Mouse (Mus musculus) embryo, embryonic 11 days (tissue): Measurements from ENCODE around the gene Cyth4.

Experiments used
- DNase-seq: peaks from one replicate; pipeline ENCODE4 v3.0.0-alpha.2; 2015

The Cyth4 gene

DNA sequence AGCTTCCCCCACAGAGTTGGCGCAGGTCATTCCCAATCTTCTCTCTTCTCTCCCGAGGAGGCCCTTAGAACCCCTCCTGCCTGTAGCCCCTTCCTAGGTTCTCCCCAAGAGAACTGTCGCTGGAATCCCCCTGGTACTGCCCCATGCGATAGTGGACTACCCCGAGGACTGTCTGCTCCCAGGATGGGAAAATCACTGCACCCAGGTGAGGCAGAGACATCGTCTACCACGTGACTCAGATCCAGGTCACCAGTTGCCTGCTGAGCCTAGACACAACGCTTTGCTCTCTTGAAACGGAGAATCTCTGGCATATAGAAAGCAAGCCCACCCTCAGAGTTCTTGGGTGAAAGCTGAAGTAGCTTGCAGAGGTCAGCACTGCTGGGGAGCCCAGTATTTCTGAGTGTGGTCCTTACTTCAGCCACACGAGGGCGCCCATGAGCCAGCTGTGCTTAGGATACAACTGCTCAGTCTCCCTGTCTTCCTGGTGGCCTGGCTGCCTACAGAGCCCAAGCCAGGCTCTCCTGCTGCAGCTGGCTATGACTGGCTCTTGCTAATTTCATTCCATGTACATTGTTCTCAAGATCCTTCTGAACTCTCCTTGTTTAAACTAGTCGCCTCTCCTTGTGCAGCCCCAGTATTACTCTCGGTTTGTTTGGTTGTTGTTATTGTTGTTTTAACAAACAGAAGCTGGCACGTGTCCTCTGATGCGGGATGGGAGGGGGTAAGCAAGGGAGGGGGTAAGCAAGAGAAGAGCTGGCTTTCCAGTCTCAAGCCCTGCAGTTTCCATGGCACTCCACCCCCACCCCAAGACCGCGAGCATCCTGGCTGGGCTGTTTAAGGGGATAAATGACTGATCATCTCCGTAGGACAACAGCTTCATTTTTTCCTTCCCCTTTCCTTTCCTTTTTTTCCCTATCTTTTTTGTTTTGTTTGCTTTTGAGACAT lies 9.5 kb upstream of the Cyth4 start:
- peak; percentile 83 for DNase-seq

DNA sequence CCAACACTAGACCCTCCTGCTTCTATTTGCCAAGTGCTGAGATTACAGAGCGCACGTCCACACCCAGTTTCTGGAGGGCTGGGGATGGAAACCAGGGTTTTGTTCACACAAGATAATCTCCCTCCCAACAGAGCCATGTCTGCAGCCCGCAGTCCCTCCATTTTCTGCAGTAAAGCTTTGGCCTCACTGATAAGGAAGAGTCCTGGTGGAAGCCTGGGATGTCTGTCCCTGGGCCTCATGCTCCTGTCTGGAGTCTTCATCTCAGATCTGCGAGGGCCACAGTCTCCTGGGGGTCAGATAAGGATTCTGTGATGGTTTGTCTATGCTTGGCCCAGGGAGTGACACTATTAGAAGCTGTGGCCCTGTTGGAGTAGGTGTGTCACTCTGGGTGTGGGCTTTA lies 8.8 kb upstream of the Cyth4 start:
- no peak for DNase-seq

- no peak for DNase-seq
These were observed 7.9 kb upstream of the Cyth4 start for GRCm38 (mm10) chr15:78588900-78589299.

GRCm38 (mm10) chr15:78589936-78590335 lies 6.9 kb upstream of the Cyth4 start:
- DNase-seq, result no peak

- DNase-seq, result no peak
These were observed 6.1 kb upstream of the Cyth4 start for GRCm38 (mm10) chr15:78590785-78591184.

DNA sequence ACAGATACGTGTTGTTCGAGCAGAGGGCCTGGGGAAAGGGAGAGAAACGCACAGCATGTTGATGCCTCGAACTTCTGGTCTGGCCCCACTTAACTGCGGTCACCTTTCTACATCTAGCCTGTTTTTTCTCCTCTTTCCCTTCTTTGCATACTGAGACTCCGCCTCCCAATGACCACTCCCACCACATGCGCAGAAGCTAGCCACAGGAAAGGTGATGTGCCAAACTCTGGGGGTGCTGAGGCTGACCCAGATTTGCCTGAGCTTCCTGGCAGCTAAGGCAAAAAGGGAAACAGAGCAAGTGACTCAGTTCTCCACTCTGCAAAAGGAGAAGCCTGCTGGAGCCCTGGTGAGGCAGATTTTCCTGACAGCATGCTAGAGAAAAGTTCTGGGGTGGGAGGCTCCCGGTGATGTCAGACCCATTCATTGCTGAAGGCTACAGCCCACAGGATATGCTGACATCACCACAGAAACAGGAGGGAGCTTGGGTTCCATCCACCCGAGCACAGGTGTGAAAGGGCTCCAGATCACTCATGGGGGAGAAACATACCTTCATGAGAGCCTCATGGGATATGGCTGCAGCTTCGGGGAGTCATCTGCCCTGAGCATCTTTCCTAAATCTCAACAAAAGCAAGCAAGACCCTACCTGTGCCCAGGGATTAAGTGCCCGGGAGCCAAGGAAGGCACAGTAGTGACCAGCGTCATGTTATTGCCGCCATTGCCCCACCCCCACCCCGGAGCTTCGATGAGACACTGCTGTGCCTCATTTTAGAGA lies 5.0 kb upstream of the Cyth4 start:
- DNase-seq, result no peak

DNA sequence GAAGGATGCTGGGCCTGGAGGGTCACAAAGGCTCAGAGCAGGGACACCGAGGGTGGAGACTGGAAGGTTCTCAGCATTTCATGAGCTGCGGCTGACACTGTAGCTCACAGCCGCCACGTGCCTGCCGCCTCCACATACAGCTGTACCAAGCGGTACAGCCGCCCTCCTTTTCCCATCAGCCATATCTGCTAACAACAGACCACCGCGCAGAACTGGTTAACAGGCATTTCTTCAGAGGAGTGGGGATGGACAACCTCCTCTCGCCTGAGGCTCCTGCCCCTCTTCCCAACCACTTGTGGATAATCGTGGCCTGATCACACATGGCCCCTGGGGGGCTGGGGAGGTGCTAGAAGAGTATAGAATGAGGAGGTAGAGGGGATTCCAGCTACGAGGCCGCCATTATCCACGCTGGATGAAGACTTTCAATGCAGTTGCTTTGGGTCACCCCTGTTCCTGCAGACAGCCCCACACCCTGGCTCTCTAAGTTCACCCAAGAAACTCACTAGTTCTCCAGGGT lies 4.3 kb upstream of the Cyth4 start:
- DNase-seq, result no peak

- no peak for DNase-seq
These were observed 2.9 kb upstream of the Cyth4 start for GRCm38 (mm10) chr15:78593896-78594425.

GRCm38 (mm10) chr15:78594831-78595230 lies 2.0 kb upstream of the Cyth4 start:
- no peak for DNase-seq

- no peak for DNase-seq
These were observed 1.4 kb upstream of the Cyth4 start for GRCm38 (mm10) chr15:78595468-78595867.

- DNase-seq, result no peak
These were observed 343 bp upstream of the Cyth4 start for GRCm38 (mm10) chr15:78596504-78596903.

GRCm38 (mm10) chr15:78597729-78598128 lies 882 bp downstream of the Cyth4 start:
- no peak for DNase-seq

GRCm38 (mm10) chr15:78599124-78599523 lies 2.3 kb downstream of the Cyth4 start:
- DNase-seq, result no peak

DNA sequence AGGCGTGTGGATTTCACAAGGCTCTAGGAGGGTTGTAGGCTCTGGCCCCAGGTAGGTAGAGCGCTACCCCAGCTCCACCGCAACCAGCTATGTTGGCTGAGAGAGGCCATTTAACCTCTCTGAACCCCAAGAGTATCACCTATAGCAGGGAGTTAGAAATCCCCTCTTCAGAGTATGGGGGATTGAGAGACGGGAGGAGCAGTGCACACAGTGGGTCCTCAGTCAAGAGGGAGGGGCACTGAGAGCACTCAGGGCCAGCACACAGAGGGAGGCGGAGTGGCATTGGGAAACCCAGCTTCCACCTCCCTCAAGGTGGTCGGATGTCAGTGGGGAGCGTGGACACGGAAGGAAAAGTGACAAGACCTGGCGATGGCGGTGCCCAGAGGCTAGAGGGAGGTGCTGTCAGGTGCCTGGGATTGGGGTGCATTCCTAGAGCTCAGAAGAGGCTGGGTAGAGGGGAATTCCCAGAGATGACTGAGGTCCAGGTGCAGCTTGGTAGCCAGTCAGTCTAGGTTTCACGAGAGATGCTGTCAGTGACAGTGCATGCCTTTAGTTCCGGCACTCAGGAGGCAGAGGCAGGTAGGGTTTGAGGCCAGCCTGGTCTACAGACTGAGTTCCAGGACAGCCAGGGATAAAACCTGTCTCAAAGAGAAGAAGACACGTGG lies 2.8 kb downstream of the Cyth4 start:
- DNase-seq, result no peak

DNA sequence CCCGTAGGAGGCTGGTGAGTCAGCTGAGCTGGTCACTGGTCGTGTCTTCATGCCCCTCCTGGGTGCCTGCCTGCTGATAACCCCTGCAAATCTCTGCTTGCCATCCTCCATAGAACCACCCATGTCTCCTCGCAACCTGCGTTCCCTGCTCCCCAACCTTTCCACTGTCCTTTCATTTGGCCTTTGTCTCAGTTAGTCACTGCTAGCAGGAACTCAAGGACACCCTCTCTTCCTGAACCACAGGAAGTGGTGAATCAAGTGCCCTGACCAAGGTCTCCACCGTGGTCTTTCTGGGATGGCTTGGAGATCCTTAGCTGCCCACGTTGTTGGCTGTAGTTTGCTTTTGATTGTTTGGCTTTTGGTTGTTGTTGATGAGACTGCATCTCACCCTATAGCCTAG lies 4.3 kb downstream of the Cyth4 start:
- DNase-seq, result no peak

DNA sequence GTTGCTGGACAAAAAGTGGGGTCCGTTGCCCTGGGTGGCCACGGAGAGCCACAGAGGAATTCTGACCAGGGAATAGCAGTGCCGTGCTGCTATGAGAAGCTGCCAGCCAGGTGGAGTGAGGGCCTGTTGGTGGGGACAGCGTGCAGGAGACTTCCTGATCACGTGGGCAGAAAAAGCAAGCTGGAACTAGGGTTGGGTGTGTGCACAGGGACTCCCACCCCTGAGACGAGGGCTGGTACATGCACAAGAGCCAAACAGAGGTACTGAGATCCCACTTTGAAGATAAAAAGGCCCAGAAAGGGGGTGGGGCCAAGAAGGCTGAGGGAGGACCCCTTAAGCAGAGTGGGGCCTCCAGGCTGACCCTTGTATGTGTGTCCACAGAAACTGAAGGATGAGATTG lies 7.4 kb downstream of the Cyth4 start:
- no peak for DNase-seq

- DNase-seq, result peak; percentile 17
These were observed 8.5 kb downstream of the Cyth4 start for GRCm38 (mm10) chr15:78605371-78605791.

- no peak for DNase-seq
These were observed 9.2 kb downstream of the Cyth4 start for GRCm38 (mm10) chr15:78606059-78606458.

- DNase-seq, result no peak
These were observed 10.6 kb downstream of the Cyth4 start for GRCm38 (mm10) chr15:78607463-78607862.

GRCm38 (mm10) chr15:78610705-78611462 lies 14.0 kb downstream of the Cyth4 start:
- DNase-seq, result peak; percentile 16

DNA sequence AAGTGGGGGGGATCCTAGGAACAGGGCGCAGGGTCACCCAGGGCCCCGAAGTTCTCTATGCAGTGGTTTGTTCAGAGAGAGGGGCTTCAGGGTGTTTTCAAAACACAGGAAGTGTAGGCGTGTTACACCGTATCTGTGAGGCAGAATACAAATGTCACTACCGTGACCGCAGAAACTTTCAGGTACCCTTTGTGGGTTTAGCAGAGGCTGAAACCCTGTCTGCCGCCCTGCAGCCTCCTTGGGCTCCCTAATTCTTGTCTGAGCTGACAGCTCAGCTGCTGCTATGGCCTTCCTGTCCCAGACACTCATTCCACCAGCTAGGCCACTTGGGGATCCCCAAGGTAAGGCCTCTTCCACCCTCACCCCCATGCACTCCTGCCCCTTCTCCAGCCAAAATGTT lies 17.7 kb downstream of the Cyth4 start:
- no peak for DNase-seq

- no peak for DNase-seq
These were observed 20.1 kb downstream of the Cyth4 start for GRCm38 (mm10) chr15:78616973-78617372.
